Mouse (Mus musculus): ENCODE results near the gene Tlr9. TPM values are rescaled to one million over a fixed set of nuclear protein-coding genes. Genes with fewer than 3 reads are reported as not detected.

The Tlr9 gene
- polyA plus RNA-seq, 1 experiment from 2014 or later: not detected

MicroRNA genes within 50 kb of the gene (microRNA counts, 519-probe panel; counts per million panel counts)
- 4,781 counts per million, percentile 98 among the panel's probes with 10 or more counts for microRNA mmu-let-7g

Small RNAs within 50 kb of the gene (microRNA-seq; reads per million reads assigned to microRNA genes)
- 56,726 reads per million, percentile 100 among the genes with 10 or more reads in this experiment for gene Mirlet7g

Other genes with a start within 250 kb of the Tlr9 start
- 0.53 and 0.86 TPM in 2 replicates for gene Col6a4, start 125.8 kb upstream of the Tlr9 start, polyA plus RNA-seq (2015; fragmentation: Nextera tagmentation; extraction: Ambion mirVana)
- 2.9 and 3.2 TPM in 2 replicates for gene Glyctk, start 64.5 kb upstream of the Tlr9 start, polyA plus RNA-seq (2015; fragmentation: Nextera tagmentation; extraction: Ambion mirVana)
- gene Wdr82, start 51.7 kb upstream of the Tlr9 start, polyA plus RNA-seq (2015; fragmentation: Nextera tagmentation; extraction: Ambion mirVana): 38.1 and 41.5 TPM in 2 replicates
- 15.4 and 15.8 TPM in 2 replicates for gene Ppm1m, start 22.9 kb upstream of the Tlr9 start, polyA plus RNA-seq (2015; fragmentation: Nextera tagmentation; extraction: Ambion mirVana)
- gene Twf2, start 19.5 kb upstream of the Tlr9 start, polyA plus RNA-seq (2015; fragmentation: Nextera tagmentation; extraction: Ambion mirVana): 54.8 and 57.3 TPM in 2 replicates
- 93.6 and 101 TPM in 2 replicates for gene Alas1, start 26.1 kb downstream of the Tlr9 start, polyA plus RNA-seq (2015; fragmentation: Nextera tagmentation; extraction: Ambion mirVana)
- 13.1 and 13.4 TPM in 2 replicates for gene Poc1a, start 58.5 kb downstream of the Tlr9 start, polyA plus RNA-seq (2015; fragmentation: Nextera tagmentation; extraction: Ambion mirVana)
- gene Dusp7, start 146.0 kb downstream of the Tlr9 start, polyA plus RNA-seq (2015; fragmentation: Nextera tagmentation; extraction: Ambion mirVana): 9.2 and 10.4 TPM in 2 replicates
- 615 and 643 TPM in 2 replicates for gene Rpl29, start 206.9 kb downstream of the Tlr9 start, polyA plus RNA-seq (2015; fragmentation: Nextera tagmentation; extraction: Ambion mirVana)
- 33.1 and 36.4 TPM in 2 replicates for gene Acy1, start 215.7 kb downstream of the Tlr9 start, polyA plus RNA-seq (2015; fragmentation: Nextera tagmentation; extraction: Ambion mirVana)
- 5.6 and 6.9 TPM in 2 replicates for gene Abhd14b, start 224.9 kb downstream of the Tlr9 start, polyA plus RNA-seq (2015; fragmentation: Nextera tagmentation; extraction: Ambion mirVana)
- 64.8 and 68.5 TPM in 2 replicates for gene Abhd14a, start 225.1 kb downstream of the Tlr9 start, polyA plus RNA-seq (2015; fragmentation: Nextera tagmentation; extraction: Ambion mirVana)
- 251 and 266 TPM in 2 replicates for gene Pcbp4, start 230.7 kb downstream of the Tlr9 start, polyA plus RNA-seq (2015; fragmentation: Nextera tagmentation; extraction: Ambion mirVana)
- gene Gpr62, start 243.3 kb downstream of the Tlr9 start, polyA plus RNA-seq (2015; fragmentation: Nextera tagmentation; extraction: Ambion mirVana): 0.64 and 0.75 TPM in 2 replicates